In genomic region chr7:90041565-90042024, GRCm38 (mm10) we compare ENCODE assay signal across 9 mouse cellular contexts.
DNase-seq lines count a peak whose midpoint lies in the region; ATAC-seq and TF ChIP-seq lines count a peak whose summit lies in the region.
"Had no signal": no experiment of that assay in that cellular context is flagged by ENCODE, and none has a peak within 500 bp of the region (broad histone marks: within the 10 kb centered on the region; RNA-seq: fewer than 3 reads in every experiment).

No protein-coding gene starts in this region.

- 39% methylated on average over 5 of the region's 5 CpGs for WGBS in lung, embryonic 14.5 days
- whole genome bisulfite sequencing in intestine, embryonic 15.5 days = 38% methylated on average over 5 of the region's 5 CpGs
- 36% methylated on average over 5 of the region's 5 CpGs for WGBS in lung, postnatal 0 days

- H3K9ac ChIP-seq in lung, embryonic 14.5 days = no peak overlapping the region
- H3K9ac ChIP-seq in intestine, embryonic 15.5 days = no peak overlapping the region
- H3K9ac ChIP-seq in lung, postnatal 0 days (replicated peaks; ENCODE audit: low read depth) = no peak overlapping the region
- H3K9ac ChIP-seq: neural tube, embryonic 12.5 days had no signal

- no peaks in the 10 kb centered on the region for H3K36me3 ChIP-seq in lung, embryonic 14.5 days (ENCODE audit: insufficient read depth)
- no peaks in the 10 kb centered on the region for H3K36me3 ChIP-seq in intestine, embryonic 15.5 days
- no peaks in the 10 kb centered on the region for H3K36me3 ChIP-seq in lung, postnatal 0 days (ENCODE audit: insufficient read depth, low read length)
- H3K36me3 ChIP-seq: neural tube, embryonic 12.5 days had no signal

- peaks cover 14% of the 10 kb centered on the region for H3K4me1 ChIP-seq in lung, embryonic 14.5 days (ENCODE audit: insufficient read depth)
- peaks cover 39% of the 10 kb centered on the region for H3K4me1 ChIP-seq in brown adipose tissue, adult 24 weeks (ENCODE audit: control insufficient read depth, insufficient read depth, insufficient read length, low read length)
- peaks cover 10% of the 10 kb centered on the region; the same call in 1 of the 2 replicates for H3K4me1 ChIP-seq in intestine, embryonic 15.5 days (replicated peaks)
- H3K4me1 ChIP-seq in lung, postnatal 0 days (ENCODE audit: insufficient read depth, low read depth, low read length) = peaks cover 4% of the 10 kb centered on the region; the same call in 1 of the 2 replicates
- H3K4me1 ChIP-seq: neural tube, embryonic 12.5 days had no signal

- DNase-seq in lung, embryonic 14.5 days = peak; percentile 69
- no peak for DNase-seq in lung, adult 18-20 months
- DNase-seq in lung, postnatal 0 days (ENCODE audit: low spot score) = peak; percentile 93
- DNase-seq in right cerebral cortex, adult 2 months (ENCODE audit: low spot score in 2 of 2) = no peak
- DNase-seq in gastrocnemius, postnatal 10 days = no peak
- no peak for DNase-seq in cerebellum, adult 11 months

- TF ChIP-seq CTCF in lung, embryonic 14.5 days (IDR thresholded peaks at IDR 0.05; ENCODE audit: low read depth) = no peak
- TF ChIP-seq CTCF in lung, postnatal 0 days (IDR thresholded peaks at IDR 0.05) = no peak

- no peaks in the 10 kb centered on the region for H3K9me3 ChIP-seq in lung, embryonic 14.5 days (ENCODE audit: low read depth, low read length)
- no peaks in the 10 kb centered on the region for H3K9me3 ChIP-seq in intestine, embryonic 15.5 days
- no peaks in the 10 kb centered on the region for H3K9me3 ChIP-seq in lung, postnatal 0 days (ENCODE audit: low read length)
- H3K9me3 ChIP-seq: neural tube, embryonic 12.5 days had no signal

- H3K4me3 ChIP-seq in lung, embryonic 14.5 days (ENCODE audit: low read depth, low read length) = no peak overlapping the region
- no peak overlapping the region for H3K4me3 ChIP-seq in brown adipose tissue, adult 24 weeks (ENCODE audit: insufficient read depth, low read depth, low read length)
- no peak overlapping the region for H3K4me3 ChIP-seq in intestine, embryonic 15.5 days (replicated peaks)
- no peak overlapping the region for H3K4me3 ChIP-seq in lung, postnatal 0 days (ENCODE audit: low read depth, low read length)
- H3K4me3 ChIP-seq: neural tube, embryonic 12.5 days had no signal

- no peaks in the 10 kb centered on the region for H3K27me3 ChIP-seq in lung, embryonic 14.5 days (ENCODE audit: insufficient read depth, low read length)
- H3K27me3 ChIP-seq in intestine, embryonic 15.5 days (replicated peaks) = no peaks in the 10 kb centered on the region
- no peaks in the 10 kb centered on the region for H3K27me3 ChIP-seq in lung, postnatal 0 days (replicated peaks; ENCODE audit: insufficient read depth, low read length)
- H3K27me3 ChIP-seq: neural tube, embryonic 12.5 days had no signal

- peak; percentile 42; the same call in 1 of the 2 replicates for ATAC-seq in lung, embryonic 14.5 days (ENCODE audit: insufficient read depth)
- ATAC-seq in intestine, embryonic 15.5 days = peak; percentile 54
- ATAC-seq in lung, postnatal 0 days = peak; percentile 61

- TF ChIP-seq EP300 in lung, postnatal 0 days (IDR thresholded peaks at IDR 0.05) = peak; percentile 47; the same call in 1 of the 2 replicates

- no peak overlapping the region for H3K4me2 ChIP-seq in lung, embryonic 14.5 days
- no peak overlapping the region for H3K4me2 ChIP-seq in intestine, embryonic 15.5 days (replicated peaks)
- H3K4me2 ChIP-seq in lung, postnatal 0 days (replicated peaks; ENCODE audit: low read depth, low read length) = no peak overlapping the region
- H3K4me2 ChIP-seq: neural tube, embryonic 12.5 days had no signal

- H3K27ac ChIP-seq in lung, embryonic 14.5 days (ENCODE audit: low read depth) = peak overlapping the region; percentile 61
- peak overlapping the region; percentile 98 for H3K27ac ChIP-seq in brown adipose tissue, adult 24 weeks (replicated peaks; ENCODE audit: low read depth, low read length)
- 0 out of 2 replicates have a peak overlapping the region, but pooled peaks have one; percentile 1 for H3K27ac ChIP-seq in intestine, embryonic 15.5 days
- H3K27ac ChIP-seq in lung, postnatal 0 days (ENCODE audit: low read length) = peak overlapping the region; percentile 60
- H3K27ac ChIP-seq: neural tube, embryonic 12.5 days had no signal

Comparison
In these comparisons a context has a peak if more than half of its experiments do, and no peak if none do; other contexts are left out.
1. DNase-seq: peak in lung, embryonic 14.5 days (single experiment) and lung, postnatal 0 days (single experiment); none in lung, adult 18-20 months (0 of 2), right cerebral cortex, adult 2 months (0 of 2), gastrocnemius, postnatal 10 days (single experiment) and cerebellum, adult 11 months (single experiment).
2. H3K27ac ChIP-seq: peak in every context shown above with its lines; median percentile 98 in brown adipose tissue, adult 24 weeks; 61 in lung, embryonic 14.5 days; 60 in lung, postnatal 0 days; 1 in intestine, embryonic 15.5 days.
3. Peak in every context shown above with its lines, with median percentiles within 50 percentile points of each other: ATAC-seq.